Mouse (Mus musculus) induced T-regulatory cell, adult 2 months (primary cell): Measurements from ENCODE around the gene Mylk4.
A peak's percentile ranks its signal among the peaks of the same experiment; 100 is the strongest.

Source experiments
- DNase-seq: peaks from one replicate; pipeline ENCODE4 v3.0.0-alpha.2; 2012; ENCODE audit warnings: low read depth

Mylk4 gene

DNA sequence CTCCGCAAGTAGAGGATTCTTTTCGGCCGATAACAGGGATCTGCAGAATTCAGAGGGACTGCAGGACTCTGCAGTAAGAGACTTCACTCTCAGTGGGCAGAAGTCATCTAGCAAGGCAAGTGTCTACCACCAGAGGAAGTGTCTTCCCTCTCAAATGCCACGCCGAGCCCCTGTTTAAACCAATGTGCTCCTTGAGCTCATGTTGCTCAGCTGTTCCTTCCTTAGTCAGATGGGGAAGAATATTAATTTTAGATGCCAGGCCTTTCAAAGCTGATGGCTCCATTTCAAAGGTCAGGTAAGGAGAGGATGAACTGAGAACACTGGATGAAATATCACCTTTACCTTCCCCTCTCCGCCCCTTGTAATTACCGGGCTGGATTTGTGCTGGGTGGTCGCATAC lies at the start of gene Mylk4:
Mylk4 (minus strand) TSS at position 139 of the 400 bp plus-strand sequence.
- DNase-seq = no peak

DNA sequence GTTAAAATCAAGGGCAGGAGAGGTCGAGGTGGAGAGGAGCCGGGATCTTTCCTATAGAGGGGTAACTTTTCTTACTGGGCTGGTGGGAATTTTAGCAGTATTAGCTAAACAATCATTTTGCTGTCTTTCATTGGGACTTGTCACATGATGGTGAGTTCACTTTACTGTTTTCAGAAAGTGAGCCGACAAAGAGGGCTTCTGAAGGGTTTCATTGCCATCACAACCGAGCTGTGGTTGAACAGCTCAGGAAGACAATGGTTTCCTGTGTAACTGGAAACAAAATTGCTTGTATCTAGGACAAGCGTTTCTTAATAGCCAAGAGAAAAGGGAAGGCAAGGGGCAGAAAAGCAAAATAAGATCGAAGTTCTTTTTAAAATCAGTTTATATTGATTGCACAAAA lies 49.5 kb upstream of the Mylk4 start:
- peak; percentile 14 for DNase-seq

GRCm38 (mm10) chr13:32832776-32833175 lies 49.0 kb upstream of the Mylk4 start:
- DNase-seq = no peak

DNA sequence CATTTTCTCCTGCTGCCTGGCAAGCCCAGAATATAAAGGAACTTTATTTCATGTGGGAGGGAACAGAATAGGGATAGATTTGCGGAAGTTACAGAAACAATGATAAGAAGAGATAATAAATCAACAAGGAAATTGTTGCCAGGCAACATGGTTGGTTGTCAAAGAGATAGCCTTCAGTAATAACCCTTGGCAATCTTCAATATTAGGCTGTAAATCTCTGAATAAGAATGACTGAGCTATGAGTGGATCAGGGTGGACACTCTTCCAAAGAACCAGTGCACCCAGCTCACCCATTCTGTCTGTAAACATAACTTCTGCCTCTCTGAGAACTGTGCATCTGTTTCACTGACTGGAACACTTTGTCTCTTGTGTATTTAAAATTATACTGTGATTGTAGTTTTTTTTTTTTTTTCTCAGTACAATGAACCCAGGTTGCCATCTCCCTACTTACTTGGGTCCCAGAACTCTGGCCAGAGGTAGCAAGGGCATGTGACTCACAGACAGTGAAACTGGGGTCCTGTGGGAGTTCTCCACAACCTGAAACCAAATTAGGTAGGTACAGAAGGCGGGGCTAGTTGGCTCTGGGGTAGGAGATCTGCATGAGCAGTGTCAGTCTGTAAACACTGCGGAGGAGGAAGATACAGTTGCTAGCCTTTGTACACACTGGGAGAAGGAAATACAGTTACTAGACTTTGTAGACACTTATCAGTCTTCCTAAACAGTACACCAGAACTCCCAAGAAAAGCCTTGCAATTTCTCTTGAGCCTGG lies 47.9 kb upstream of the Mylk4 start:
- no peak for DNase-seq

DNA sequence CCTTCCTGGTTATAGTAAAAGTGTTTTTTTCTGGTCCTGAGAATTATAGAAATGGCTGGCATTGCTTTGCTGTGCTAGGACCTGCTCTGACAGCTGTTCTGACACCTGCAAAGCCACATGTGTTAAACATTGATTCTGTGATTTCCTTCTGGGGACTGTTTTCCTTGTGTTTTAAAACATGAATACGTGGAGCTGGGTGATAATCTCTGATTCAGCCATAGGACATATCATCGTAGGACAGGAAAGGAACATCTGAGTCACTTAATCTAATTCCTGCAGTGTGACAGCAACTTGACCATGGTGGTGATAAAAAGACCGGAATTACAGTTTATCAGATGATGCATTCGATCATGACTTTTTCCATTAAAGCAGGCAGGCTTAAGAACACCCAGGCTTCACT lies 45.1 kb upstream of the Mylk4 start:
- no peak for DNase-seq

GRCm38 (mm10) chr13:32827951-32828350 lies 44.2 kb upstream of the Mylk4 start:
- DNase-seq = peak; percentile 72

GRCm38 (mm10) chr13:32827111-32827822 lies 43.5 kb upstream of the Mylk4 start:
- DNase-seq = no peak

GRCm38 (mm10) chr13:32825546-32825945 lies 41.8 kb upstream of the Mylk4 start:
- no peak for DNase-seq

- no peak for DNase-seq
Observed at GRCm38 (mm10) chr13:32824377-32825330, 40.9 kb upstream of the Mylk4 start.

DNA sequence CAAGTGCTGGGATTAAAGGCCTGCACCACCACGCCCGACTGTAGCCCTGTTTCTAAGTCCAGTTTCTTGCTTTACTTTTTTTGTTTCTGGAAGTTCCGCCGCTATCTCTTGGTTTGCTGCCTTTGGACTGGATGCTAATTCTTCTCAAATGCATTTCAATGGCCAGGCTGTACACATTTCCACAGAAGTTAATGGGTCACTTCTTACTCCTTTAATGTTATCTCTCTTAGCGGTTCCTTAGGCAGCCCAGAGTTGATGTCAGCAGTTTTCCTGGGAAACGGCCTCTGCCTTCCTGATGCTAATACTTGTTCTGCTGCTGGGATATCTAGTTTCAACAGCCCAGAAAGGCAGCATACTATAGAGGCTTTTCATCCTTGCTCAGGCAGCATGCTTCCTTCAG lies 39.4 kb upstream of the Mylk4 start:
- DNase-seq = no peak

GRCm38 (mm10) chr13:32821671-32822070 lies 37.9 kb upstream of the Mylk4 start:
- DNase-seq = no peak

DNA sequence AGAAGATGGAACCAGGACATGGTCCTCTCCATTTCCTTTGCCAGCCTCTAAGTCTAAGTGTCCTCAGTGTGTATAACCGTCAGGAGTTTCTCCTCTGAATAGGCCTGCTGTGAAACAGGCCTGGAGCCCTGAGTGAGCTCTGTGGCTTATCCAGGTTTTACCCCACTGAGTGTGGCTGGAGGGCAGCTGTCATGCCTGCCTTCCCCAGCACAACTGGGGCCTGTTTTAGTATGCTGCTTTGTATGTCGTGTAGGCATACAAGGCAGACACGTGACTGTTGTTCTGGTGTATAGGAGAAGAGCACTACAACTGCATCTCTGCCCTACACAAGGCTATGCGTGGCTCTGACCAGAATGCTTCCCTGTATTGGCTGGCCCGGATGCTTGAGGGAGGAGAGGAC lies 36.2 kb upstream of the Mylk4 start:
- no peak for DNase-seq

GRCm38 (mm10) chr13:32819241-32819640 lies 35.5 kb upstream of the Mylk4 start:
- no peak for DNase-seq

- no peak for DNase-seq
Observed at GRCm38 (mm10) chr13:32807624-32808023, 23.9 kb upstream of the Mylk4 start.

- no peak for DNase-seq
Observed at GRCm38 (mm10) chr13:32806820-32807219, 23.1 kb upstream of the Mylk4 start.

- DNase-seq = no peak
Observed at GRCm38 (mm10) chr13:32803701-32804345, 20.1 kb upstream of the Mylk4 start.

- DNase-seq = peak; percentile 66
Observed at GRCm38 (mm10) chr13:32802259-32803081, 18.7 kb upstream of the Mylk4 start, which contains the start of gene D930007J09Rik. Gene D930007J09Rik (minus strand): TSS chr13:32802849.

- DNase-seq = peak; percentile 98
Observed at GRCm38 (mm10) chr13:32801693-32802221, 18.0 kb upstream of the Mylk4 start, which contains the start of gene Wrnip1. Gene Wrnip1 (plus strand): TSS chr13:32802038.

- peak; percentile 71 for DNase-seq
Observed at GRCm38 (mm10) chr13:32800859-32801258, 17.1 kb upstream of the Mylk4 start.

DNA sequence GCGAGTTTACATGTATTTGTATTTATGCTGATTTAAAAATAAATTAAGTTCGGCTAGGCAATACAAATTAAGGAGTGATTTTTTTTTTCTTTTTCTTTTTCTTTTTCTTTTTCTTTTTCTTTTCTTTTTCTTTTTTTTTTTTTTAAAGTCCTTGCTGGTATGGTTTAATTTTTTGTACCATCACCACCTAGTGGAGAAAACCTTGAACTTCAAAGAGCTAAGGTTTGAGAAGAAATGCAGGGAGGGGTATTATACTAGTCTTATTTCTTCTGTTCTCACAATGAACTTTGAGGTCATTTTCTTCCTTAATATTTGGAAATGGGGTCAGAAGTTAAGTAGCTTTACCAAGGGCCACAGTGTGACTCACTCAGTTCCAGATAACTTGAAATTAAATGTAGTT lies 15.4 kb upstream of the Mylk4 start:
- DNase-seq = peak; percentile 72
